Mouse (Mus musculus) olfactory bulb, adult 2 months (tissue): ENCODE measurements at regions not wholly inside any gene's neighbourhood (a gene's known extent, or its start where the extent isn't known, plus 50 kb on each side); places are given as distances from the start of the nearest gene placed in this dataset.
A peak's percentile ranks its signal among the peaks of the same experiment; 100 is the strongest.

Source experiments
- H3K27ac ChIP-seq: fragments of 200-500 bp; 2 replicates; pipeline ENCODE4 v1.5.1; 2012; ENCODE audit warnings: low read depth, low read length; ENCODE audit not compliant: insufficient read depth
- H3K4me1 ChIP-seq: fragments of 200-500 bp; 2 replicates; pipeline ENCODE4 v1.6.1; 2012; ENCODE audit warnings: low read length; ENCODE audit not compliant: control insufficient read depth, insufficient read depth
- H3K4me3 ChIP-seq: fragments of 200-500 bp; 2 replicates; pipeline ENCODE4 v1.5.1; 2012; ENCODE audit warnings: mild to moderate bottlenecking, low read depth, low read length, moderate library complexity; ENCODE audit not compliant: insufficient read depth
- CTCF ChIP-seq: fragments of 200-500 bp; IDR thresholded peaks from 2 replicates; pipeline ENCODE4 v1.5.1; 2012; ENCODE audit warnings: low read depth, mild to moderate bottlenecking, low read length, moderate library complexity; ENCODE audit not compliant: insufficient read depth
- POLR2A ChIP-seq: fragments of 200-500 bp; IDR thresholded peaks from 2 replicates; pipeline ENCODE4 v1.6.1; 2012; ENCODE audit warnings: mild to moderate bottlenecking, low read depth, low read length, moderate library complexity; ENCODE audit not compliant: insufficient read depth
- WGBS: fragments of 180-500 bp; shearing (Covaris S2); methylation state at CpG from one replicate; pipeline ENCODE4 v1.1.7; 2018; 5-methylcytosine and 5-hydroxymethylcytosine counted together

- no peak overlapping the region for H3K27ac ChIP-seq
- H3K4me3 ChIP-seq, result no peak overlapping the region
- TF ChIP-seq POLR2A (no peak), CTCF (no peak)
Observed at GRCm38 (mm10) chr1:177337756-177338155, 79.8 kb upstream of the Akt3 start.

GRCm38 (mm10) chr1:177337141-177337540 lies 79.1 kb upstream of the Akt3 start:
- TF ChIP-seq POLR2A, result no peak
- no peak for TF ChIP-seq CTCF
- Histone ChIP-seq H3K4me1 (peaks cover 6% of the 10 kb centered on the region; the same call in 1 of the 2 replicates), H3K4me3 (no peak overlapping the region), H3K27ac (no peak overlapping the region)
- WGBS, result 93% methylated on average over 4 of the region's 4 CpGs

More at GRCm38 (mm10) chr1:177337756-177338155, 79.8 kb upstream of the Akt3 start:
- peaks cover 6% of the 10 kb centered on the region; the same call in 1 of the 2 replicates for H3K4me1 ChIP-seq

- Histone ChIP-seq H3K27ac (no peak overlapping the region), H3K4me3 (no peak overlapping the region), H3K4me1 (peaks cover 6% of the 10 kb centered on the region; the same call in 1 of the 2 replicates)
- TF ChIP-seq CTCF, result no peak
- TF ChIP-seq POLR2A, result no peak
- 94% methylated on average over 2 of the region's 2 CpGs for WGBS
Observed at GRCm38 (mm10) chr1:177336436-177336835, 78.4 kb upstream of the Akt3 start.

GRCm38 (mm10) chr1:177335961-177336360 lies 78.0 kb upstream of the Akt3 start:
- 97% methylated on average over 6 of the region's 6 CpGs for WGBS
- no peak for TF ChIP-seq CTCF
- no peak for TF ChIP-seq POLR2A
- Histone ChIP-seq H3K4me1 (peaks cover 6% of the 10 kb centered on the region; the same call in 1 of the 2 replicates), H3K27ac (no peak overlapping the region), H3K4me3 (no peak overlapping the region)

GRCm38 (mm10) chr1:177323366-177323765 lies 65.4 kb upstream of the Akt3 start:
- 75% methylated on average over 4 of the region's 4 CpGs for WGBS
- Histone ChIP-seq H3K4me1 (peaks cover 10% of the 10 kb centered on the region; the same call in 1 of the 2 replicates), H3K4me3 (no peak overlapping the region), H3K27ac (no peak overlapping the region)
- no peak for TF ChIP-seq CTCF
- TF ChIP-seq POLR2A, result no peak

GRCm38 (mm10) chr1:177322745-177323299 lies 64.8 kb upstream of the Akt3 start:
- H3K4me3 ChIP-seq, result peak overlapping the region; percentile 59
- TF ChIP-seq POLR2A, result no peak
- no peak for TF ChIP-seq CTCF
- no peak overlapping the region for H3K27ac ChIP-seq
- 2% methylated on average over 40 of the region's 40 CpGs for WGBS
- H3K4me1 ChIP-seq, result peaks cover 10% of the 10 kb centered on the region; the same call in 1 of the 2 replicates

GRCm38 (mm10) chr1:177322307-177322685 lies 64.3 kb upstream of the Akt3 start:
- WGBS, result 13% methylated on average over 6 of the region's 6 CpGs
- H3K27ac ChIP-seq, result no peak overlapping the region
- peaks cover 10% of the 10 kb centered on the region; the same call in 1 of the 2 replicates for H3K4me1 ChIP-seq
- peak overlapping the region; percentile 59 for H3K4me3 ChIP-seq
- no peak for TF ChIP-seq CTCF

- TF ChIP-seq CTCF (no peak), POLR2A (no peak)
- no peak overlapping the region for H3K27ac ChIP-seq
- WGBS, result 83% methylated on average over 5 of the region's 5 CpGs
- H3K4me1 ChIP-seq, result peaks cover 10% of the 10 kb centered on the region; the same call in 1 of the 2 replicates
- H3K4me3 ChIP-seq, result no peak overlapping the region
Observed at GRCm38 (mm10) chr1:177321655-177322306, 63.8 kb upstream of the Akt3 start.

- Histone ChIP-seq H3K4me3 (no peak overlapping the region), H3K4me1 (no peaks in the 10 kb centered on the region), H3K27ac (no peak overlapping the region)
- no peak for TF ChIP-seq POLR2A
- WGBS, result 63% methylated on average over 5 of the region's 5 CpGs
Observed at GRCm38 (mm10) chr1:177308213-177308872, 50.3 kb upstream of the Akt3 start.
